In genomic region chr9:3258396-3259300, GRCm38 (mm10) we compare ENCODE assay signal across 8 mouse cellular contexts.
DNase-seq lines count a peak whose midpoint lies in the region; ATAC-seq lines count a peak whose summit lies in the region.

No protein-coding gene starts in this region.

- H3K27ac ChIP-seq in forebrain, embryonic 12.5 days = no peak overlapping the region
- no peak overlapping the region for H3K27ac ChIP-seq in hindbrain, embryonic 10.5 days

- H3K9me3 ChIP-seq in forebrain, embryonic 12.5 days = peaks cover 57% of the 10 kb centered on the region
- peaks cover 89% of the 10 kb centered on the region for H3K9me3 ChIP-seq in hindbrain, embryonic 10.5 days

- peak; percentile 52 to 80 for DNase-seq in left cerebral cortex, adult 18-20 months (ENCODE audit: low spot score in 2 of 2)
- no peak for DNase-seq in left cerebral cortex, adult 9 months (ENCODE audit: low spot score in 2 of 2)
- DNase-seq in brain, adult 2 months (ENCODE audit: low read depth, low spot score) = peak; percentile 98
- DNase-seq in hindbrain, embryonic 10.5 days (ENCODE audit: low spot score) = peak; percentile 94
- peak; percentile 14 to 74 for DNase-seq in layer of hippocampus, postnatal 25 days (ENCODE audit: extremely low spot score in 1 of 2, low spot score in 1 of 2)
- peak; percentile 27 for DNase-seq in right cerebral cortex, postnatal 25 days

- ATAC-seq in forebrain, embryonic 12.5 days (ENCODE audit: low FRiP score) = peak; percentile 100
- peak; percentile 100 for ATAC-seq in megakaryocyte progenitor cell, adult 5-6 weeks (replicated peaks; ENCODE audit: poor library complexity)

- WGBS in forebrain, embryonic 12.5 days = 66% methylated on average over 10 of the region's 10 CpGs
- 66% methylated on average over 10 of the region's 10 CpGs for WGBS in hindbrain, embryonic 10.5 days

- H3K9ac ChIP-seq in forebrain, embryonic 12.5 days = no peak overlapping the region

- no peaks in the 10 kb centered on the region for H3K4me1 ChIP-seq in forebrain, embryonic 12.5 days
- no peaks in the 10 kb centered on the region for H3K4me1 ChIP-seq in hindbrain, embryonic 10.5 days (replicated peaks)

- no peaks in the 10 kb centered on the region for H3K36me3 ChIP-seq in forebrain, embryonic 12.5 days (replicated peaks)
- no peaks in the 10 kb centered on the region for H3K36me3 ChIP-seq in hindbrain, embryonic 10.5 days

- H3K4me2 ChIP-seq in forebrain, embryonic 12.5 days = no peak overlapping the region

- no peaks in the 10 kb centered on the region for H3K27me3 ChIP-seq in forebrain, embryonic 12.5 days
- no peaks in the 10 kb centered on the region for H3K27me3 ChIP-seq in hindbrain, embryonic 10.5 days (ENCODE audit: insufficient read depth, poor library complexity, severe bottlenecking)

- no peak overlapping the region for H3K4me3 ChIP-seq in forebrain, embryonic 12.5 days (replicated peaks)
- H3K4me3 ChIP-seq in hindbrain, embryonic 10.5 days = no peak overlapping the region

Comparison
In these comparisons a context has a peak if more than half of its experiments do, and no peak if none do; other contexts are left out.
1. DNase-seq: peak in left cerebral cortex, adult 18-20 months (2 of 2), brain, adult 2 months (single experiment), hindbrain, embryonic 10.5 days (single experiment), layer of hippocampus, postnatal 25 days (2 of 2) and right cerebral cortex, postnatal 25 days (single experiment); none in left cerebral cortex, adult 9 months (0 of 2).